Mouse (Mus musculus): ENCODE measurements around the gene Rnf220.
A peak's percentile ranks its signal among the peaks of the same experiment; 100 is the strongest.

Rnf220 gene

DNA sequence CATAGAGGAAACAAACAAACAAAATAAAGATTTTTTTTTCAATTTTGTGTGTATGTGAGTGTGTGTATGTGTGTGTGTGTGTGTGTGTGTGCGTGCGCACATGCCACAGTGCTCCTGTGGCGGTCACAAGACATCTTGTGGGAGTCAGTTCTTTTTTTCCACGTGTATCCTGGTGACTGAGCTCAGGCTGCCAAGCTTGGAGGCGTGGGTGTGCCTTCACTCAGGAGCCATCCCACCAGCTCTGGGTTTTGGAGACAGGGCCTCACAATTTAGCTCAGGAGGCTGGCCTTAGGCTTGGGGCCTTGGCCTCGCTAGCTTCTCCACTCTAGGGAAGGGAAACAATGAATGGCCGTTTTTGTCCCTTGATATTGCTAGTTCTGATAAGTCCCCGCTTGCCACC is 272.7 kb downstream of the Rnf220 start:
- DNase-seq (ENCODE audit: low read depth, low spot score), result no peak

DNA sequence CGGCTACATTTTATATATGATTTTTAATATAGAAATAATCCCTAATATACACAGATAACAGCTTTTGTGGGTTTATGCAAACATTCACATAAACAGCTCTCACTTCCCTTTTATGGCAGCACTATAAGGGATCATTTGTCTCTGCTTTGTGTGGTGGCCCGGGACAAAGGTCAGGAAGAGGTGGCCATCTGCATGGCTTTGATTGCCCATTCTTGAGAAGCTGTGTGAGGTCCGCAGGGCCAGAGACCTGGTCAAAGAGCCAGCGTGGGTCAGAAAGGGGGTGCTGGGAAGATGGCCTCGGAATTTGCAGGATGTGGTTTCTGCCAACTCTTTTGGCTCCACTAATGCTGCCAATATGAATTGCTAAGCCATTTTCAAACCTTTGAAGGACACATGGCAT is 273.9 kb downstream of the Rnf220 start:
- DNase-seq (ENCODE audit: low read depth, low spot score), result peak; percentile 44

- DNase-seq (ENCODE audit: low read depth, low spot score), result no peak
Measured at GRCm38 (mm10) chr4:117221836-117222235, 275.0 kb downstream of the Rnf220 start.

Data from A20 (cell line).